Mouse (Mus musculus) granulocyte monocyte progenitor cell, adult 5-6 weeks (primary cell): ENCODE measurements around the gene Satb2. TPM values are rescaled to one million over a fixed set of nuclear protein-coding genes. Genes with fewer than 3 reads are reported as not detected.

Experiments used
- ATAC-seq: replicated peaks from 2 replicates; pipeline ENCODE4 v1.8.0; 2016; ENCODE audit warnings: mild to moderate bottlenecking, moderate TSS enrichment, inconsistent platforms; ENCODE audit not compliant: poor library complexity, severe bottlenecking
- total RNA-seq, 2 experiments: library from RNA; stranded (forward) in 1 of 2; stranded (reverse) in 1 of 2; fragments of 200-712, 200-1000 nt in 1 of 2; fragments of >200 nt in 1 of 2; fragmentation: Nextera tagmentation in 1 of 2; gene quantifications; 2 replicates each; pipeline ENCODE4 v1.2.3; 2014 to 2017

Gene Satb2
- total RNA-seq, 2 experiments from 2014 or later = 1.0 to 7.2 TPM

DNA sequence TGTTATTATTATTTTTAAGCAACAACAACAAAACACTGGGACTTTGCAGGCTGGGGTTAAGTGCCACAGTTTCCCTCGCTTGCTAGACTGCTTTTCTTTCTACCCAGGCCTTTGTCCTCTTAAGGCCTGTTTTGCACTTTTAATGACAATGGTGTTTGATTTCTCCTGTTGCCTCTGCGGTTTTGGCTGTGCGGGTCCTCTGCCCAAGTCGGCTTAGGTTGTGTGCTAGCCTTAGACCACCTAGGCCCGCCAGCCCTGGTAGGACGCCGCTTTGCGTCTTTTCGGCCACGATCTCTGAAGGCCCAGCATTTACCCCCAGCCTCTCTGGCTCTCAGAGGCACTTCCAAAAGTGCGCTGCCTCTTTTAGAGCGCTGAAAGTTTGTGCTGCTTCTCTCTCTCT lies 2.9 kb downstream of the Satb2 start:
- no peak for ATAC-seq

DNA sequence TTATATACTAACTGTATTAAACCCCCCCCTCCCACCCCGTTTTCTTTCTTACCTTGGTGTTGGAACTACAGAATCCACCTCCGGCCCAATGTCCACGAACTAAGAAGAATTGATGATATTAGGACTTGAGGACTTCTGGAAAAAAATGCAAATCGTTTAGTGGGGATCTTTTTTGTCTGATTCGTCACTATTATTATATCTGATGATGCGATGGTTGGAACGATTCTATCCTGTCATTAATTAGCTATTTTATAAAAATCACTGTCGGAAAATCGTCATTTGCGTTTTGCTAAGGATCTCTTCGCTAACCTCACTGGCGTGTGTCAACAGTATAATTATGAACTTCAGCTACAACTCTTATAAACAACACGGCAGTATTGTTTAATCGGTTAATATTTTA lies 4.3 kb downstream of the Satb2 start:
- no peak for ATAC-seq

GRCm38 (mm10) chr1:56973593-56973950 lies 4.9 kb downstream of the Satb2 start:
- no peak for ATAC-seq

DNA sequence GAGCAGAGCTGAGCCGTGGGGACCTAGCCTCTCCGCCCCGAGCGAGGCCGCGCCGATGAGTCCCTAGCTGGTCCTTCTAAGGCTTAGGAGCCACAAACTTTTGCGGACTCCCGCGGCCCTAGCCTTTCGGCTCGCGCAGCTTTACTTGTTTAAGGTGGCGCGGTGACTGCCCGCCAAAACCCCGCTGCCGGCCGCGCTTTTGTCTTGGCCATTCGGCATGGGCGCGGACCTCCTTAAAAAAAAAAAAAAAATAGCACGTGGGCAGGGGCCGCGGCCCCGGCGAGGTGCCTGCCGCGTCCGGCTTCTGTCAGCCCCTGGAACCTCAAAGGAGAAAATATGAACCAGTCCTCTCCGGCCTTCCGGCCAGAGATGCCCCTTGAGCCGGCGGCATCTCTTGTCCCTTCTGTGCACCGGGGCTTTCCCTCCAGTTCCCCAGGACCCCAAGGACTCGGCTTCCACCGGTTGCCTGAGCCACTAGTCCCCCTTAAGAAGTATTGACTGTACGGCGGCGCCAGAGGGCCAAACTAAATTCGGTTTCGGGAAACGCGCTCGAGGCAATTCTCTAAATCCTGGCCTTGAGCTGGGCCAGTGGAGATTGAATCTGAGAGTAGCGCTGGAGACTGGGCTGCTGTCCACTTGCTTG lies 5.4 kb downstream of the Satb2 start:
- ATAC-seq = peak; percentile 59

GRCm38 (mm10) chr1:56972251-56972949 lies 6.0 kb downstream of the Satb2 start:
- peak; percentile 36 for ATAC-seq

- no peak for ATAC-seq
Measured at GRCm38 (mm10) chr1:56971942-56972250, 6.6 kb downstream of the Satb2 start.

DNA sequence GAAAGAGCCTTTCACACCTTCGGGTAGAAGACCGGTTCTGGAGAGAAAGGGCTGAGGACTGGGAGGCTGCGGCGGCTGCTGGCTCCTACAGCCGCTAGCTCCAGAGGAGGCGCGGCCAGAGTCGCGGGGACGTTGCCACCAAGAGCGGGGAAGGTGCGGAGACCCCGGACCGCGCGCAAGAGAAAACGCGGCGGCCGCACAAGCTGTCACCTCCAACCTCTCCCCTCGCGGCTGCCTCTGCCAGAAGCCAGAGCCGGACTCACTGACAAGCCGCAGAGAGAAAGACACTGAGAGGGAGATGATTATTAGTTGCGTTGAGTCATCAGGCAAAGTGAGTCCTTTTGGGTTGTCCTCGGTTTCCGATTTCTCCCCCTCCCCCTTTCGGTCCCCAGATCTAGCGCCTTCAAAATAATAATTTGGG lies 7.0 kb downstream of the Satb2 start:
- ATAC-seq = 0 out of 2 replicates have a peak, but pooled peaks have one; percentile 6

DNA sequence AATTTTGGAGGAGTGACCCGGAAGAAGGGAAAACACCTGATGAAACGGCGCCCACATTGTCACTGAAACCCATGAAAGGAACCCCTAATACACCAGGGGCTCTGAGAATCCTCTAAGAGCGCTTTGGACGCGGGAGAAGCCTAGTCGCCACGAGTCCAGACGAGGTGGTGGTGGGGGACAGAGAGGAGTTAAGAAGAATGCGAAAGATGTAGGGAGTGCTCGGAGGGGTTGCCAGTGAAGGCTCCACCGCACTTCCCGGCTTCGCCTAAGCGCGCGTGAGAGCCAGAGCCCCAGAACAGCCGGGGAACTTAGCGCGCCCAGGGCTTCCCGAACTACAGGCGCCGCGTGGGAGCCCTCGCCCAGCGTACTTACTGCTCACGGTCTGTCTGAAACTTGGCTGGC lies 7.7 kb downstream of the Satb2 start:
- ATAC-seq = no peak

- peak; percentile 6 for ATAC-seq
Measured at GRCm38 (mm10) chr1:56969364-56970360, 8.8 kb downstream of the Satb2 start.

DNA sequence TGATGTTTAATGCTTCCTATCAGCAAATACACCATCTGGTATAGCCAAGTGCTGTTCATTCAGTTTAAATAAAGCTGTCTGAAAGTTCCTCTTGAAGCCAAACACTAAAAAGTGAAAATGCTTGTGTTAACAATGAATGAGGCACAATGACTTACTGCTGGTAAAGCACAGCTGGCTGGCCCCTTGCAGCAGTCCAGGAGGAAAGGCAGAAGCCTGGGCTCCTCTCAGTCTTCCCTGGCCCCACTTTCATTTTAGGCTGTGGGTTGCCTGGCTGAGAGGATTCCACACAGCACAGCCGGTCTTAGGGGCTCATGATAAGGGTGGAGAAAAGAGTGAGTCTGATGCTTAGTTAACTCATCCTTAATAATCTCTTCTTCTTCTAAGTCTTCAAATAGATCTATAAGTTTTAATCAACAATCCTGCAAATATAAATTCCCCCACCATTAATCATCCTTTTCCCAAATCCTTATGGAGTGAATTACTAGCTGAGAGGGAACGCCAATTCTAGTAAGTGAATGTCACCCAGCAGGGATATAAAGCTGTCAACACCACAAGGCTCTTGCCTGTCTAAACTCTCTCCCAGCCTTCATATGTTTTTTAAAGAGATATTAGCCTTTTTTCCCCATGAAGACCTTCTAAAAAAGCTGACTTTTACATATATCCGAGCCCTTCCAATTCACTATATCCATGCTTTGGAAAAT lies 12.4 kb downstream of the Satb2 start:
- no peak for ATAC-seq

DNA sequence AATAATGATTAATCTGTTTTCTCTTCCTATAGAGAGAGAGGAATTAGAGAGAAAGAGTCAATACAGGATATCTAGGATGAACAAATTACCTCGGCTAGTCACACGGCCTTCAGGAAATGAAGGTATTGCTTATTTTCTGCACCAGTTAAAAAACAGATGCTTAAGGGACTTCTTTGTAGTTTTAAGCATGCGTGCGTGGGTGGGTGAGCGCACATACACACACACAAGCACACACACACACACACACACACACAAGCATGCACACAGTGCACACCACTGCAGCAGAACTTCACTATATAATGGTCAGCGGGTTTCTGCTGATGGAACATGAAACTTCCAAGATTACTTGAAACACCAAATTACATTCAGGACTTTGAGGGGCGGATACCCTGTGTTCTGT lies 14.0 kb downstream of the Satb2 start:
- no peak for ATAC-seq

DNA sequence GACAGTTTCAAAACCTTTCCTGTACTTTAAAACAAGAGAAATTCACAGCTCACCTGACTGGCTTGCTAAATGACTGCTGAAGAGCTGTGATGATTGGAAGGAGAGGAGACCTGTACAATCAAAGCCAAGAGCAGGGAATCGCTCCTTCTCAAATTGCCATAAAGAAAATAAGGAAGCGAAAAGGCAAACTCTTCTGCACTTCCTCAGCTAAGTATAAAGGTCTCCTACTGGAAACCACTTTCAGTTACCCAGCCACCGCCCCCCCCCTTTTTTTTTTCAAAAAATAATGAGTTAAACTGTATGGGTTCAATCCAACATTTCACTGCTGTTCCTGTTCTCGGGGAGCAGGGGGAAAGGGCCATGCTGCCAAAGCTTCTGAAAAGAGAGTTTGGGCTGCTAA lies 15.2 kb downstream of the Satb2 start:
- ATAC-seq = peak; percentile 79

GRCm38 (mm10) chr1:56958996-56959395 lies 19.5 kb downstream of the Satb2 start:
- no peak for ATAC-seq

- no peak for ATAC-seq
Measured at GRCm38 (mm10) chr1:56957942-56958341, 20.5 kb downstream of the Satb2 start.

- no peak for ATAC-seq
Measured at GRCm38 (mm10) chr1:56956811-56957210, 21.6 kb downstream of the Satb2 start.

DNA sequence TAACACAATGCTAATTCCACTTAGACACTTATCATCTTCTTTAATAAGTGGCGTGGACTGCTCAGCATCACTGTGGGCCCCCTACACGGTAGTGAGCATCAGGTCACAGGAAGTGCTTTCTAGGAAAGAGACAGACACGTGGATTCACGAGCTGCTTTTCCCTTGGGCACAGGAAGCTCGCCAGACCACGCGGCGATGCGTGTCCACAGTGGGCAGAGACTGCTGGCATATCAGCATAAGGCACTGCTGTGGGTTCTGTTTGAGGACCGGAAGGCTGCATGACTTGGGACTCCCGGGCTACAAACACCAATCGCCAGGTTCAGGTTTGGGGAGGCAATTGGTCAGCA lies 22.7 kb downstream of the Satb2 start:
- ATAC-seq = peak; percentile 38

GRCm38 (mm10) chr1:56955055-56955738 lies 23.3 kb downstream of the Satb2 start:
- ATAC-seq = peak; percentile 71

DNA sequence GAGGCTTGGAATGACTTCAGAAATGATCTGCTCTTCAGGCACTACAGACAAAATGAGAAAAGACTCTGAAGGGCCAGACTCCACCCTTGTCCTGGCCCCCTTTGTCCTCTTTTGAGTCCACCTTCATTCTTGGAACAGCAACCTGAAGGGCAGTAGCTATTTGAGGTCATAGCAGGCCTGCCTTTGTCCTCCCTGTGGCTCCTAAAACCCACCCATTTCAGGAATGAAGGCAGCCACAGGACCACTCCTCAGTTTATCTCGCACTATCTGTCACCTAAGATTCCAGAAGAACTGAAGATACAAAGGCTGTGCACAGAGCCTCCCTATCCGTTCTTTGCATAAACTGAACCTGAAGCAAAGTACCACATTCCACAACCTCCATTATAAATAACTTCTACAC lies 24.9 kb downstream of the Satb2 start:
- no peak for ATAC-seq

- ATAC-seq = no peak
Measured at GRCm38 (mm10) chr1:56951980-56952379, 26.5 kb downstream of the Satb2 start.

- no peak for ATAC-seq
Measured at GRCm38 (mm10) chr1:56951525-56951924, 26.9 kb downstream of the Satb2 start.
